Mouse (Mus musculus) MEL (cell line): ENCODE data around the gene 4933405O20Rik. TPM values are rescaled to one million over a fixed set of nuclear protein-coding genes. Genes with fewer than 3 reads are reported as not detected.

Experiments
- DNase-seq: peaks from one replicate; pipeline ENCODE4 v3.0.0; 2011; ENCODE audit warnings: low read depth, low spot score
- H3K27ac ChIP-seq: 2 replicates; pipeline ENCODE4 v1.5.1; 2012; ENCODE audit warnings: low read depth, mild to moderate bottlenecking, control low read depth, low read length, moderate library complexity; ENCODE audit not compliant: control insufficient read depth
- H3K27me3 ChIP-seq, 2 experiments: fragments of 150-350 bp in 1 of 2; sonication (generic) in 1 of 2; 2 replicates each; pipeline ENCODE4 v1.6.1; 2012; ENCODE audit warnings: low read length in 2 of 2, mild to moderate bottlenecking in 2 of 2, improper control_type of control experiment in 1 of 2, moderate library complexity in 1 of 2; ENCODE audit not compliant: insufficient read depth in 2 of 2, control insufficient read depth in 1 of 2
- H3K36me3 ChIP-seq, 2 experiments: 2 replicates each; pipeline ENCODE4 v1.6.1; 2012 to 2014; ENCODE audit warnings: low read length in 2 of 2, improper control_type of control experiment in 1 of 2, inconsistent platforms in 1 of 2, mild to moderate bottlenecking in 1 of 2; ENCODE audit not compliant: insufficient read depth in 2 of 2, control insufficient read depth in 1 of 2
- H3K4me1 ChIP-seq, 2 experiments: fragments of 150-350 bp in 1 of 2; sonication (generic) in 1 of 2; 2 replicates each; pipeline ENCODE4 v1.6.1; 2012; ENCODE audit warnings: low read length in 2 of 2, improper control_type of control experiment in 1 of 2, mild to moderate bottlenecking in 1 of 2; ENCODE audit not compliant: insufficient read depth in 2 of 2, control insufficient read depth in 1 of 2
- H3K4me3 ChIP-seq, 2 experiments: fragments of 150-350 bp in 1 of 2; sonication (generic) in 1 of 2; 2 replicates each; pipeline ENCODE4 v1.5.1; 2012; ENCODE audit warnings: low read depth in 2 of 2, low read length in 2 of 2, mild to moderate bottlenecking in 2 of 2, moderate library complexity in 2 of 2, control low read depth in 1 of 2, improper control_type of control experiment in 1 of 2; ENCODE audit not compliant: control insufficient read depth in 1 of 2, insufficient read depth in 1 of 2
- H3K79me2 ChIP-seq: 2 replicates; pipeline ENCODE4 v1.6.1; 2012; ENCODE audit warnings: mild to moderate bottlenecking, low read length, moderate library complexity; ENCODE audit not compliant: control insufficient read depth, poor library complexity, insufficient read depth
- H3K9ac ChIP-seq: 2 replicates; pipeline ENCODE4 v1.6.1; 2012; ENCODE audit warnings: low read depth, mild to moderate bottlenecking, control low read depth, low read length, moderate library complexity; ENCODE audit not compliant: control insufficient read depth, poor library complexity, severe bottlenecking
- H3K9me3 ChIP-seq: fragments of 150-350 bp; sonication (generic); replicated peaks from 2 replicates; pipeline ENCODE4 v1.6.1; 2012; ENCODE audit warnings: mild to moderate bottlenecking, low read length, improper control_type of control experiment, moderate library complexity; ENCODE audit not compliant: insufficient read depth
- CHD1 ChIP-seq: IDR thresholded peaks from 2 replicates; pipeline ENCODE4 v1.6.1; 2012; ENCODE audit warnings: low read depth, mild to moderate bottlenecking, inconsistent platforms, low read length, improper control_type of control experiment
- E2F4 ChIP-seq: IDR thresholded peaks from 2 replicates; pipeline ENCODE4 v1.6.1; 2011; ENCODE audit warnings: low read depth, low read length, improper control_type of control experiment, borderline replicate concordance
- ELF1 ChIP-seq: IDR thresholded peaks from 2 replicates; pipeline ENCODE4 v1.6.1; 2014; ENCODE audit warnings: low read depth, mild to moderate bottlenecking, inconsistent platforms, low read length, improper control_type of control experiment, moderate library complexity
- JUND ChIP-seq: IDR thresholded peaks from 2 replicates; pipeline ENCODE4 v1.6.1; 2011; ENCODE audit warnings: low read depth, mild to moderate bottlenecking, improper control_type of control experiment, low read length
- KAT2A ChIP-seq: conservative IDR thresholded peaks from 2 replicates; pipeline ENCODE4 v1.6.1; 2012; ENCODE audit warnings: low read depth, low read length, improper control_type of control experiment, inconsistent platforms
- MEF2A ChIP-seq: IDR thresholded peaks from 2 replicates; pipeline ENCODE4 v1.6.1; 2014; ENCODE audit warnings: low read depth, mild to moderate bottlenecking, inconsistent platforms, low read length, improper control_type of control experiment; ENCODE audit not compliant: poor library complexity, insufficient replicate concordance, severe bottlenecking; ENCODE audit errors: extremely low read depth
- MXI1 ChIP-seq: IDR thresholded peaks from 2 replicates; pipeline ENCODE4 v1.6.1; 2011; ENCODE audit warnings: mild to moderate bottlenecking, low read depth, low read length, improper control_type of control experiment
- MYB ChIP-seq: IDR thresholded peaks from 2 replicates; pipeline ENCODE4 v1.6.1; 2011; ENCODE audit warnings: mild to moderate bottlenecking, low read depth, low read length, improper control_type of control experiment
- MYC ChIP-seq: IDR thresholded peaks from 2 replicates; pipeline ENCODE4 v1.6.1; 2011; ENCODE audit warnings: low read depth, mild to moderate bottlenecking, low read length, improper control_type of control experiment, moderate library complexity
- NELFE ChIP-seq: IDR thresholded peaks from 2 replicates; pipeline ENCODE4 v1.6.1; 2011; ENCODE audit warnings: low read depth, low read length, improper control_type of control experiment
- POLR2A ChIP-seq, 2 experiments: IDR thresholded peaks; 2 replicates each; pipeline ENCODE4 v1.6.1; 2011 to 2012; ENCODE audit warnings: low read length in 2 of 2, mild to moderate bottlenecking in 2 of 2, control low read depth in 1 of 2, improper control_type of control experiment in 1 of 2, low read depth in 1 of 2, moderate library complexity in 1 of 2; ENCODE audit not compliant: control insufficient read depth in 1 of 2, insufficient read depth in 1 of 2, poor library complexity in 1 of 2
- POLR2AphosphoS5 ChIP-seq: IDR thresholded peaks from 2 replicates; pipeline ENCODE4 v1.6.1; 2012; ENCODE audit warnings: low read depth, borderline replicate concordance, mild to moderate bottlenecking, inconsistent platforms, low read length, moderate library complexity, mixed read lengths
- SIN3A ChIP-seq: IDR thresholded peaks from 2 replicates; pipeline ENCODE4 v1.6.1; 2012; ENCODE audit warnings: low read length, improper control_type of control experiment, inconsistent platforms
- TBP ChIP-seq: IDR thresholded peaks from 2 replicates; pipeline ENCODE4 v1.8.0; 2011; ENCODE audit warnings: low read depth, low read length, improper control_type of control experiment
- ZC3H11A ChIP-seq: IDR thresholded peaks from 2 replicates; pipeline ENCODE4 v1.6.1; 2012; ENCODE audit warnings: low read depth, mild to moderate bottlenecking, inconsistent platforms, low read length, improper control_type of control experiment
- ZKSCAN1 ChIP-seq: IDR thresholded peaks from 2 replicates; pipeline ENCODE4 v1.6.1; 2012; ENCODE audit warnings: low read depth, mild to moderate bottlenecking, inconsistent platforms, low read length, improper control_type of control experiment, moderate library complexity
- ZNF384 ChIP-seq: IDR thresholded peaks from 2 replicates; pipeline ENCODE4 v1.6.1; 2012; ENCODE audit warnings: low read depth, mild to moderate bottlenecking, inconsistent platforms, low read length, improper control_type of control experiment
- polyA plus RNA-seq, 2 experiments: library from polyadenylated mRNA; stranded (reverse) in 1 of 2; unstranded in 1 of 2; fragments of >175 nt in 1 of 2; fragments of >200 nt in 1 of 2; gene quantifications; 2 replicates each; pipeline versions ENCODE4 v1.2.1 to v1.2.4; 2012; ENCODE audit warnings: low replicate concordance in 2 of 2, low read depth in 1 of 2; ENCODE audit not compliant: insufficient read length in 2 of 2, insufficient read depth in 1 of 2, missing spikeins in 1 of 2
- total RNA-seq: library from RNA; depleted of rRNA; stranded (reverse); fragments of 300-350 nt; gene quantifications from 2 replicates; pipeline ENCODE4 v1.2.3, GENCODE M21; 2012; rRNA removed

4933405O20Rik gene
- total RNA-seq, result not detected in 2 replicates
- not detected for polyA plus RNA-seq

- H3K27ac ChIP-seq, result no peak within 1 kb of the TSS
- no peaks in the 10 kb centered on the region for H3K9me3 ChIP-seq
- H3K27me3 ChIP-seq, result no peaks in the 10 kb centered on the region
- no peaks in the 10 kb centered on the region for H3K36me3 ChIP-seq
- no peaks in the 10 kb centered on the region for H3K4me1 ChIP-seq
- TF ChIP-seq ELF1, result no peak
- no peak for TF ChIP-seq ZKSCAN1
- no peak for TF ChIP-seq E2F4
- no peak for TF ChIP-seq MYC
- TF ChIP-seq KAT2A, result no peak
- TF ChIP-seq NELFE, result no peak
- no peak for TF ChIP-seq POLR2A (IDR thresholded peaks at IDR 0.05; ENCODE audit: control insufficient read depth in 1 of 2, insufficient read depth in 1 of 2, low read depth in 1 of 2, low read length in 2 of 2, poor library complexity in 1 of 2)
- no peak for TF ChIP-seq MXI1
- TF ChIP-seq TBP, result no peak
- no peak for TF ChIP-seq POLR2AphosphoS5
- TF ChIP-seq JUND, result no peak
- no peak for TF ChIP-seq CHD1
- no peak for TF ChIP-seq SIN3A
- no peak for TF ChIP-seq ZC3H11A
- TF ChIP-seq ZNF384, result no peak
- TF ChIP-seq MEF2A, result no peak
- TF ChIP-seq, all 39 proteins: peak for 0
- Histone ChIP-seq H3K79me2 (no peaks in the 10 kb centered on the region), H3K9ac (no peak within 1 kb of the TSS), H3K4me3 (no peak within 1 kb of the TSS)
- DNase-seq, result no peak
These were observed at the start of gene 4933405O20Rik for GRCm38 (mm10) chr7:50598890-50599289. 4933405O20Rik (plus strand) TSS chr7:50599190.

GRCm38 (mm10) chr7:50549572-50549971 lies 49.4 kb upstream of the 4933405O20Rik start:
- Histone ChIP-seq H3K4me3 (no peak overlapping the region), H3K4me1 (no peaks in the 10 kb centered on the region), H3K9ac (no peak overlapping the region), H3K36me3 (no peaks in the 10 kb centered on the region), H3K9me3 (no peaks in the 10 kb centered on the region), H3K79me2 (no peaks in the 10 kb centered on the region), H3K27ac (no peak overlapping the region)
- no peak for DNase-seq
- no peak for TF ChIP-seq JUND
- no peak for TF ChIP-seq E2F4
- no peak for TF ChIP-seq MYB
- TF ChIP-seq, all 39 proteins: peak for 0
- no peaks in the 10 kb centered on the region for H3K27me3 ChIP-seq
